Mouse (Mus musculus) fibroblast of lung, adult 2 months (primary cell): ENCODE data around the gene Zbtb46.
"Not testable (repeated sequence)": the region's sequence is repeated elsewhere in the genome, so short reads cannot be mapped to it uniquely, and the experiment has no call there.

Source experiments
- DNase-seq: peaks from one replicate; pipeline ENCODE4 v3.0.0-alpha.2; 2011; ENCODE audit warnings: low read depth

Gene Zbtb46

GRCm38 (mm10) chr2:181459153-181459672 is at the start of gene Zbtb46:
Gene Zbtb46, minus strand, starts transcription at chr2:181459426.
- DNase-seq: no peak

- no peak for DNase-seq
Measured at GRCm38 (mm10) chr2:181498644-181499043, 39.4 kb upstream of the Zbtb46 start.

GRCm38 (mm10) chr2:181497548-181497875 is 38.3 kb upstream of the Zbtb46 start:
- DNase-seq: peak; percentile 61

DNA sequence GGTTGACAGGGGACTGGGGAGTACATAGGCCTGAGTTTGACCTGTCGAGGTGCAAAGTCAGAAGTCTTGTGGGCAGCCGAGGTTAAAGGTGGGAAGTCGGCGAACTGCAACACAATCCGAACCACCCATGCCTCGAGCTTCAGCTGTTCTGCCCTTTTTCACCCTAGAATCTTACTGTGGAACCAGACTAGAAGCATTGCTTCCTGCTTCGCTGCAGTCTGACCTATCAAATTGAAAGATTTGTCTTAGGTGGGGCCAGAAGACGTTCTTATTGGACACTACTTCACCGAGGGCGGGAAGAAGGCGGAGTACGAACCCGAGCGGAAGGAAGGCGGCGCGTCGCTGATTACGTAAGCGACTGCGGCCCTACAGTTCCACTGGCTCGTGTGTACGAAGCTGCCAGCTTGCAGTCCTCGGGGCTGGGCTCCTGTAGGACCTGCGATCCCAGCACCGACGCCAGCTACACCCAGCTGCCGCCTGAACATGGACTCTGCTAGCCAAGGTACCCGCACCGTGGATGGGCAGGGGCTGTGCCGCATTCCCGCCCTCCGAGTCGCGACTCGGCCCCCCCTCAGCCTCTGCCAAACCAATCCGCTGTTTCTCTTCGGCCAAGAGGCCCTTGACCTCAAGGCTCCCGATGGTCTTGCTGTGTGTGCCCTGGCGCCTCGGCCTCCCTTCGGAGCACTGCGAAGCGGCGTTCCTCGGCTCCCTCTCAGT is 37.8 kb upstream of the Zbtb46 start, which contains the start of gene Tpd52l2:
Gene Tpd52l2, plus strand, starts transcription at position 312 of the 717 bp plus-strand sequence.
- peak; percentile 95 for DNase-seq

GRCm38 (mm10) chr2:181496281-181496680 is 37.1 kb upstream of the Zbtb46 start:
- no peak for DNase-seq

DNA sequence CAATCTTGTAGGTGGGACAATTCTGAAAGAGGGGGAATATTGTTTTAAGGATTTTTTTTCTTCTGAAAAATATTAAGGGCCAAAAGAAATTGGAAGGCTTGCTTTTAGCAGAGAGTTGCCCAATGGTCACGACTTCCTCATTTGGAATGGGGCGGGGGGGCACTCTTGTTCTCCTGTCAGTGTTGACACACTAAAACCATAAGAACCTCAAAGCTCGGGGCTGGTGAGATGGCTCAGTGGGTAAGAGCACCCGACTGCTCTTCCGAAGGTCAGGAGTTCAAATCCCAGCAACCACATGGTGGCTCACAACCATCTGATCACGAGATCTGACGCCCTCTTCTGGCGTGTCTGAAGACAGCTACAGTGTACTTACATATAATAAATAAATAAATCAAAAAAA is 36.6 kb upstream of the Zbtb46 start:
- not testable (repeated sequence) for DNase-seq

- no peak for DNase-seq
Measured at GRCm38 (mm10) chr2:181494266-181494945, 35.2 kb upstream of the Zbtb46 start.

DNA sequence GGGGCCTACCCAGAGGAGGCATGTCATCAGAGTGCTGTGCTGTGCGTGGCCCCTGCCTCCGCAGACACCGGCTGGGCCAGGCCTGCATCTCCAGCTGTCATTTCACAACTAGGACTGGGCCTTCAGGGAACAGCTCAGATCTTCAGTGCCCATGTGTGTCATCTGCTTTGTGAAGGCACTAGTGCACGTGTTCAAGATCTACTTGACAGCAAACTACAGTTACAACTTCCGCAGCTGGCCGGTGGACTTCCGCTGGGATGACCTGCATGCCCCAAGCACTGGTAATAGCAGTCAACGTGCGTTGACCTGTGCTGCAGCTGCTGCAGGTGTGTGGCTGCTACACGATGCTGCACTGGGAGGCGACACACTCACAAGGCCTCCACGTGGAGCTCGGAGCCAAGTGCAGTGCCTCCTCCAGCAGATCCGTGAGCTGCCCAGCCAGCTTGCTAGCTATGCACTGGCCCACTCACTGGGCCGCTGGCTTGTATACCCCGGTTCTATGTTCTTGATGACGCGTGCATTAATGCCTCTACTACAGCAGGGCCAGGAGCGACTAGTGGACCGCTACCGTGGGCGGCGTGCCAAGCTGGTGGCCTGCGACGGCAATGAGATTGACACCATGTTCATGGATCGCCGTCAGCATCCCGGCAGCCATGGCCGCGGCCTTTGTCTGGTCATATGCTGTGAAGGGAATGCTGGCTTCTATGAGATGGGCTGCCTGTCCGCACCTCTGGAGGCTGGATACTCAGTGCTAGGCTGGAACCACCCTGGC is 34.1 kb upstream of the Zbtb46 start, which contains the start of gene Abhd16b:
Gene Abhd16b, plus strand, starts transcription at position 51 of the 772 bp plus-strand sequence.
- DNase-seq: no peak

- DNase-seq: no peak
Measured at GRCm38 (mm10) chr2:181492206-181492605, 33.0 kb upstream of the Zbtb46 start.

GRCm38 (mm10) chr2:181491432-181492205 is 32.4 kb upstream of the Zbtb46 start:
- no peak for DNase-seq

DNA sequence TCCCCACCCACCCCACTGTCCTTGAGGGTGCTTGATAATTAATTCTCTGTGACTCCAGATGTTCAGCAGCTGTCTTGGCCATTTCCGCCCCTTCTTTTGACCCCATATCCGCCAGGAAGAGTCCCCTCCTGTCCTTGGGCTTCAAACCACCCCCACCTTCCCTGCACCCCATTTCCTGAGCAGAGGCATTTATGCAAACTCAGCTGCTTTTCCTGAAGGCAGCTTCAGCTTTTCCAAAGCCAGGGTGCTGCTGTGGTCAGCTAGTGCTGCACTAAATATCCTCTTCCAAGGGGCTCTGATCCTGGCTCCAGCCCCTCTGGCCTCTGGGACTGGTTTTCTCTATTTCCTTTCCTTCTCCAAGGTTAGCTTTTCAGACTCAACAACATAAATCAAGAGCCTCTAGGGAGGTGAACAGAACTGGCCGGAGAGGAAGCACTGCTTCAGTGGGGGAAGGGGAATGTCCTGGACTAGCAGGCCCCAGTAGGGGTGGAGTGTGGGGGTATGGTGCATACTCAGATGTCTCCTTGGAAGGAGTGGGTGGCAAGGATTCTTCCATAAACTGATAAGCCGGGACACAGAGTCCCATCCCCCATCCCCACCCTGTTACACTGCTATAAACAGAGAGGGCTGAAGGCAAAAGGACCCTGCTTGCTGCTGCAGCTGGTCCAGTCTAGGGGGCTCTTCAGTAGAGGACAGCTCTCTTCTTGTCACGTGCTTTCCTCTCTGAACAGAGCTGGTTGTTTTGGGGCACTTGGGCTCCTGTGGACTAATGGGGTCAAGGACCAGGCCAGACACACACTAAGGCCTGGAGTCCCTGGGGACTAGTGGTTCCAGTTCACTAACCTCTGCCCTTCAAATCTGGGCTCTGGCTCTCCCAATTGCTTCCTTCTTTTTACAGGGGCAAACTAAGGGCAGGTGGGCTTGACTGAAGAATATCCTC is 28.4 kb upstream of the Zbtb46 start:
- no peak for DNase-seq

GRCm38 (mm10) chr2:181485741-181486140 is 26.5 kb upstream of the Zbtb46 start:
- DNase-seq: no peak

DNA sequence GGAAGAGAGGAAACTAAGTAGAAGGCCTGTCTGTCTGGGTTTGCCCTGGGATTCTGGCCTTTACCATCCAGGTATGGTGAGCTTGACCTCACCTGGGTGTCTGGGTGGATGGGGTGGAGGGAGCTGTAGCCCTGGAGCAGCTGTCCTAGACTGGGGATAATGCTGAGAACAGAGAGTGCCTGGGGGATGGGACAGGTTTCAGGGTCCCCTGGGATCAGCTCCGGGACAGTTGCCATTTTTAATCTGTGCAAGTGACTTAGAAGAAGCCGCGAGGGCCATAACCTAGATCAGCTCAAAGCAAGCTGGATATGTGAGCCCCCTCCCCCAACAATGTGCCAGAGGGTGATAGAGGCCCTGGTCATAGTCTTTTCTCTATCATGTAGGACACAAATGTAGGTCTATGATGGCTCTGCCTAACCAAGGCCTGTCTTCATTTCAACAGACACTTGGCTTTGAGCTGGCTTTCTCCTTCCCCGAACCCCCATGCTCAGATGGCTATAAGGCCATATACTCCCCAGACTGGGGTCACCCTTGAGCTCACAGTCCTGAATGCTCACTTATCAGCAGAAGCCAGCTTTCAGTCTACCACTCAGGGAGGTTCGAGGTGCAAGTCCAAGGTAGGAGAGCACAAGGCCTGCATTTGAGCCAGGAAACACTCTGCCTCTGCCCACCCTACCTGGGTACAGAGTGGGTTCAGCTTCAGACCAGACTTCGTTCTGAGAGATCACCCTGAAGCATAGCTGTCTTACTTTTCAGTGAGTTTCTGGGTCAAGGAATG is 25.4 kb upstream of the Zbtb46 start:
- no peak for DNase-seq

GRCm38 (mm10) chr2:181483562-181484318 is 24.5 kb upstream of the Zbtb46 start:
- no peak for DNase-seq

DNA sequence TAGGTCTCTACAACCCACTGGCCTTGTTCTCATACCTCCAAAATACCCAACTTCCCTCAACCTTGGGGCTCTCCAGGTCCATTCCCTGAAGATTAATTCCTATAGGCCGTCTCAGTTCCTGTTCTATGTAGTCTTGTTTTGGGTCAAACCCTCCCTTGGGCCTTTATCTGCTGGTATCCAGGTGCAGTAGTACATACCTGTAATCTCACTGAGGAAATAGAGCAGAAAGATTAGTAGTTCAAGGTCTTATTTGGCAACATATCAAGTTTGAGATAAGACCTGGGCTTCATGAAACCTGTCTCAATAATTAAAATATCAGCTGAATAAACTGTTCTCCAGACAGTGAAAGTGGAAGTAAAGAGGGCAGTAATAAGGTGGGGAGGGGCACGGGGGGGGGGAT is 23.9 kb upstream of the Zbtb46 start:
- no peak for DNase-seq

DNA sequence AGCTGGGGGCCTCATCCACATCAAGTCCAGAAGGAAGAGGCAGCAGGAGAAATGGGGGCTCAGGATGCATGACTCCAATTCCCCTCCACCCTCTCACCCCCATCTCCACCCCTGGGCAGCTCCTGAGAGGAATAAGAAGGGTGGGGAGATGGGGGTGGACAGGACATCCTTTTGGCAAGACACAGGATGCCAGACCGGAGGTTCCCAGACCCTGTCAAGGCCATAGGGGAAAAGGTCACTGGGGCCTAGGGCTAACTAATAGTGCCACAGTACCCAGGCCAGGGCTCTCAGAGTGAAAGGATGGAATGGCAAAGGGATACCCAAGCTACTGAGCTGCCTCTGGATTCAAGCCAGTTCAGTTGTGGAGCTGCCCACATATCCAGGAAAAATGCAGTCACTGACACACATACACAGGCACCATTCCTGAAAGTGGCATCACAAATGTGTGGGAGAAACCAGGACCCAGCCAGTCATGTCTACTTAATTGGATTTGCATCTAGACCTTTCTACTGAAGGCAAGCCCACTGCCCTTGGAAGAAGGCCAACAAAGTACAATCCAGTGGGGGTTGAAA is 13.1 kb upstream of the Zbtb46 start:
- DNase-seq: no peak

DNA sequence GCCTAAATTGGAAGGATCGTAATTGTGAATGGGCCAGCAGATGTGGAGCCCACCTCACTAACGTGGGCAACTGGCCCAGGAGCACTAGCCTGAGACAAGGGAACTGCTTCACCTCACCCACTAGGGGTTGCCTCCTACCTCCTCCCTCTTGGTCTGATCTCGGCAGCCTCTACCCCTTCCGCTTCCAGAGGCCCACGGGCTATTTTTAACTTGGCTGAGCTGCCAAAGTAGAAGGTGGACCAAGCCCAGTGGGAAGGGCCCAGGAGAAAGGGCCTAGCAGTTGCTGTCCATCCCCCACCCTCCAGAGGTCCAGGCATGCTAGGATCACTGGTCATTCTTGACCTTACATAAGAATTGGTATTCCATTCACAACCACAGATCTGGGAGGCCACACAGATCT is 12.0 kb upstream of the Zbtb46 start:
- peak; percentile 42 for DNase-seq

- no peak for DNase-seq
Measured at GRCm38 (mm10) chr2:181470285-181470684, 11.1 kb upstream of the Zbtb46 start.

- DNase-seq: no peak
Measured at GRCm38 (mm10) chr2:181465423-181465822, 6.2 kb upstream of the Zbtb46 start.
